Mouse (Mus musculus) gastrocnemius, postnatal 36 days (tissue): ENCODE measurements around the gene Emilin1. TPM values are rescaled to one million over a fixed set of nuclear protein-coding genes. Genes with fewer than 3 reads are reported as not detected.

Source experiments
- DNase-seq, 2 experiments: peaks; one replicate each; pipeline ENCODE4 v3.0.0; 2022
- intact Hi-C: fragments of 180-260 bp; cut with DNase I; formaldehyde crosslinking; loops from one replicate; pipeline ENCODE4 v1.15.1; 2025
- total RNA-seq, 2 experiments: library from RNA; stranded (reverse); gene quantifications; 2 replicates each; pipeline ENCODE4 v1.2.3; 2021

The Emilin1 gene
- total RNA-seq, 2 experiments from 2014 or later: 4.8 to 7.0 TPM

- peak; percentile 89 to 91 for DNase-seq
- intact Hi-C loops: no loop called here
Observed at GRCm38 (mm10) chr5:30921256-30922033, 8.2 kb downstream of the Emilin1 start, which contains the start of gene Khk. Khk (plus strand) TSS chr5:30921431.

GRCm38 (mm10) chr5:30922581-30923041 is 9.4 kb downstream of the Emilin1 start:
- DNase-seq: no peak
- intact Hi-C loops: no loop called here

- no peak for DNase-seq
- intact Hi-C loops: no loop called here
Observed at GRCm38 (mm10) chr5:30923119-30923518, 9.9 kb downstream of the Emilin1 start.

- DNase-seq: no peak
- intact Hi-C loops: no loop called here
Observed at GRCm38 (mm10) chr5:30924614-30925013, 11.4 kb downstream of the Emilin1 start.

- DNase-seq: no peak
- intact Hi-C loops: no loop called here
Observed at GRCm38 (mm10) chr5:30925217-30925616, 12.0 kb downstream of the Emilin1 start.

- no peak for DNase-seq
- intact Hi-C loops: no loop called here
Observed at GRCm38 (mm10) chr5:30926073-30926472, 12.9 kb downstream of the Emilin1 start.

GRCm38 (mm10) chr5:30927945-30928529 is 14.8 kb downstream of the Emilin1 start:
- intact Hi-C loops: loop anchor here (2.0 kb wide), 1 partner anchor 71 kb away; no protein-coding TSS in a partner anchor
- DNase-seq: no peak

- peak; percentile 64 to 77 for DNase-seq
- intact Hi-C loops: loop anchor here (2.0 kb wide), 1 partner anchor 75 kb away; no protein-coding TSS in a partner anchor
Observed at GRCm38 (mm10) chr5:30930121-30930520, 16.9 kb downstream of the Emilin1 start.

- no peak for DNase-seq
- intact Hi-C loops: loop anchor here (2.0 kb wide), 1 partner anchor 74 kb away; no protein-coding TSS in a partner anchor
Observed at GRCm38 (mm10) chr5:30930846-30931245, 17.6 kb downstream of the Emilin1 start.

- no peak for DNase-seq
- intact Hi-C loops: loop anchor here (2.0 kb wide), 1 partner anchor 73 kb away; no protein-coding TSS in a partner anchor
Observed at GRCm38 (mm10) chr5:30931378-30931777, 18.2 kb downstream of the Emilin1 start.

- intact Hi-C loops: no loop called here
Observed at GRCm38 (mm10) chr5:30933705-30934104, 20.5 kb downstream of the Emilin1 start.

GRCm38 (mm10) chr5:30934725-30935461 is 21.7 kb downstream of the Emilin1 start:
- no peak for DNase-seq
- intact Hi-C loops: no loop called here

More at GRCm38 (mm10) chr5:30933705-30934104, 20.5 kb downstream of the Emilin1 start:
- no peak for DNase-seq

- intact Hi-C loops: no loop called here
- no peak for DNase-seq
Observed at GRCm38 (mm10) chr5:30943004-30943403, 29.8 kb downstream of the Emilin1 start.

GRCm38 (mm10) chr5:30944344-30944743 is 31.1 kb downstream of the Emilin1 start:
- DNase-seq: no peak
- intact Hi-C loops: no loop called here

GRCm38 (mm10) chr5:30944956-30945781 is 32.0 kb downstream of the Emilin1 start, which contains the start of gene Cgref1:
Cgref1 (minus strand) TSS chr5:30945591.
- intact Hi-C loops: no loop called here
- DNase-seq: peak in 1 of 2 experiments; percentile 65

- intact Hi-C loops: no loop called here
- no peak for DNase-seq
Observed at GRCm38 (mm10) chr5:30948620-30949019, 35.4 kb downstream of the Emilin1 start.

- peak; percentile 86 to 87 for DNase-seq
- intact Hi-C loops: no loop called here
Observed at GRCm38 (mm10) chr5:30949654-30950326, 36.6 kb downstream of the Emilin1 start.

- intact Hi-C loops: no loop called here
- DNase-seq: no peak
Observed at GRCm38 (mm10) chr5:30950451-30950850, 37.2 kb downstream of the Emilin1 start.

- intact Hi-C loops: no loop called here
- DNase-seq: no peak
Observed at GRCm38 (mm10) chr5:30950922-30951321, 37.7 kb downstream of the Emilin1 start.
